Mouse (Mus musculus) retina, adult 2 months (tissue): Measurements from ENCODE around the gene Apol7a.

Experiments
- DNase-seq: peaks from one replicate; pipeline ENCODE4 v3.0.0-alpha.2; 2012; ENCODE audit warnings: low read depth, low spot score

Gene Apol7a

GRCm38 (mm10) chr15:77348146-77348545, 50.8 kb downstream of the Apol7a start:
- DNase-seq, result no peak

- no peak for DNase-seq
Observed at GRCm38 (mm10) chr15:77344127-77345125, 54.5 kb downstream of the Apol7a start.

GRCm38 (mm10) chr15:77343527-77344091, 55.3 kb downstream of the Apol7a start:
- no peak for DNase-seq

GRCm38 (mm10) chr15:77342962-77343526, 55.9 kb downstream of the Apol7a start:
- DNase-seq, result no peak

- no peak for DNase-seq
Observed at GRCm38 (mm10) chr15:77342005-77342404, 56.9 kb downstream of the Apol7a start.

GRCm38 (mm10) chr15:77340581-77340980, 58.3 kb downstream of the Apol7a start:
- DNase-seq, result no peak

- DNase-seq, result no peak
Observed at GRCm38 (mm10) chr15:77338924-77339429, 59.9 kb downstream of the Apol7a start.

- DNase-seq, result no peak
Observed at GRCm38 (mm10) chr15:77338451-77338850, 60.5 kb downstream of the Apol7a start.
